Mouse (Mus musculus) liver, adult 2 months (tissue): ENCODE data around the gene Tigd3.

Experiments used
- CTCF ChIP-seq: fragments of 200-500 bp; IDR thresholded peaks from 2 replicates; pipeline ENCODE4 v1.5.1; 2011; ENCODE audit warnings: low read depth, low read length, control low read depth
- POLR2A ChIP-seq: fragments of 200-500 bp; IDR thresholded peaks from 2 replicates; pipeline ENCODE4 v1.6.1; 2011; ENCODE audit warnings: low read length, control low read depth; ENCODE audit not compliant: insufficient read depth; ENCODE audit errors: extremely low read depth

DNA sequence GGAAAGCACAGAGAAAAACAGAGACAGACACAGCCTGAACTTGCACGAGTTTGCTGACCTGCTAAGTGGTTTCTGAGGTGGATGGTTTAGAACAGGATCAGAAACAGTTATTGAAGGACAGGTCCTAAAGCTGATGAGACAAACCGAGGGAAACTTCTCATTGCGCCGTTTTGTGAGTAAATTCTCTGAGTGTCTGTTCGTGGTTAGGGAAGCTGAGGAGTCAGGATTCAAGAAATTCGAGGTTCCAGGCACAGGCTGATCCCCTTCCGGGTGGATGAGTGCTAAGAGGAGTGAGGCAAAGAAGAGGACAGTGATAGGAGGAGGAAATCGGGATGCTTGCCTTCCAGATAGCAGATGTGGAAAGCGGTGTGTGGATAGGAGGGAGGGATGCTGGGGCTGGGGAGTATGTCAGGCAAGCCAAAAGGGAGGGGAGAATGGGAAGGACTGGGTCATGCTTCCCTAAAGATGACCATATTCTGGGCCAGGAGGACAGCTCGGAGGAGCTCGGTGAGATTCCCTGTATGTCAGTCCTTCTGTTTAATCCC lies 31.4 kb upstream of the Tigd3 start:
- TF ChIP-seq CTCF (no peak), POLR2A (no peak)
